Mouse (Mus musculus): Measurements from ENCODE around the gene Tmem143. TPM values are rescaled to one million over a fixed set of nuclear protein-coding genes. Genes with fewer than 3 reads are reported as not detected.
"Not testable (repeated sequence)": the region's sequence is repeated elsewhere in the genome, so short reads cannot be mapped to it uniquely, and the experiment has no call there.

Gene Tmem143
- polyA plus RNA-seq, 1 experiment = 21.9 TPM

GRCm38 (mm10) chr7:45876895-45877294 is 19.8 kb upstream of the Tmem143 start:
- Histone ChIP-seq H3K36me3 (ENCODE audit: control insufficient read depth, insufficient read depth) (peaks cover 55% of the 10 kb centered on the region), H3K79me2 (ENCODE audit: control insufficient read depth, insufficient read depth) (peaks cover 40% of the 10 kb centered on the region), H3K27me3 (ENCODE audit: control insufficient read depth, insufficient read depth, insufficient read length) (no peaks in the 10 kb centered on the region), H3K79me3 (ENCODE audit: low read depth) (peaks cover 20% of the 10 kb centered on the region), H3ac (ENCODE audit: control insufficient read depth, insufficient read length, low read depth) (no peak overlapping the region), H3K4me3 (ENCODE audit: insufficient read depth, poor library complexity, severe bottlenecking) (no peak overlapping the region)
- TF ChIP-seq MAX (IDR thresholded peaks at IDR 0.05) (no peak), MYOD1 (IDR thresholded peaks at IDR 0.05; ENCODE audit: control insufficient read depth, insufficient read length, low read depth) (no peak), CEBPB (IDR thresholded peaks at IDR 0.05; ENCODE audit: low read depth) (no peak), MYOG (IDR thresholded peaks at IDR 0.05; ENCODE audit: control insufficient read depth, extremely low read depth, insufficient read length) (no peak), FOSL1 (IDR thresholded peaks at IDR 0.05; ENCODE audit: insufficient read depth, low read length, poor library complexity, severe bottlenecking) (no peak), USF1 (IDR thresholded peaks at IDR 0.05; ENCODE audit: low read depth) (no peak), CTCF (IDR thresholded peaks at IDR 0.05; ENCODE audit: control insufficient read depth, insufficient read depth, insufficient read length) (no peak)

- peaks cover 34% of the 10 kb centered on the region for H3K79me2 ChIP-seq (ENCODE audit: control insufficient read depth, insufficient read depth)
- H3K36me3 ChIP-seq (ENCODE audit: control insufficient read depth, insufficient read depth) = peaks cover 64% of the 10 kb centered on the region
- H3K27me3 ChIP-seq (ENCODE audit: control insufficient read depth, insufficient read depth, insufficient read length); H3K4me3 ChIP-seq (ENCODE audit: insufficient read depth, poor library complexity, severe bottlenecking); H3ac ChIP-seq (ENCODE audit: control insufficient read depth, insufficient read length, low read depth): not testable (repeated sequence)
- H3K79me3 ChIP-seq (ENCODE audit: low read depth) = peaks cover 18% of the 10 kb centered on the region
These were observed 18.5 kb upstream of the Tmem143 start, which contains the start of gene Grin2d for GRCm38 (mm10) chr7:45878278-45878677. Gene Grin2d (minus strand): TSS chr7:45878378.

- Histone ChIP-seq H3K4me3 (ENCODE audit: insufficient read depth, poor library complexity, severe bottlenecking) (no peak overlapping the region), H3K36me3 (ENCODE audit: control insufficient read depth, insufficient read depth) (peaks cover 50% of the 10 kb centered on the region), H3K27me3 (ENCODE audit: control insufficient read depth, insufficient read depth, insufficient read length) (no peaks in the 10 kb centered on the region), H3ac (ENCODE audit: control insufficient read depth, insufficient read length, low read depth) (no peak overlapping the region), H3K79me3 (ENCODE audit: low read depth) (peaks cover 1% of the 10 kb centered on the region), H3K79me2 (ENCODE audit: control insufficient read depth, insufficient read depth) (peaks cover 11% of the 10 kb centered on the region)
- no peak for TF ChIP-seq MYOG (IDR thresholded peaks at IDR 0.05; ENCODE audit: control insufficient read depth, extremely low read depth, insufficient read length)
- no peak for TF ChIP-seq MYOD1 (IDR thresholded peaks at IDR 0.05; ENCODE audit: control insufficient read depth, insufficient read length, low read depth)
- TF ChIP-seq CTCF (IDR thresholded peaks at IDR 0.05; ENCODE audit: control insufficient read depth, insufficient read depth, insufficient read length) = no peak
- TF ChIP-seq MAX (IDR thresholded peaks at IDR 0.05) = no peak
- TF ChIP-seq USF1 (IDR thresholded peaks at IDR 0.05; ENCODE audit: low read depth) = no peak
- no peak for TF ChIP-seq CEBPB (IDR thresholded peaks at IDR 0.05; ENCODE audit: low read depth)
These were observed 16.2 kb upstream of the Tmem143 start for GRCm38 (mm10) chr7:45880531-45880930.

- peaks cover 7% of the 10 kb centered on the region for H3K79me2 ChIP-seq (ENCODE audit: control insufficient read depth, insufficient read depth)
- no peak overlapping the region for H3K4me3 ChIP-seq (ENCODE audit: insufficient read depth, poor library complexity, severe bottlenecking)
- H3K27me3 ChIP-seq (ENCODE audit: control insufficient read depth, insufficient read depth, insufficient read length) = no peaks in the 10 kb centered on the region
- peaks cover 1% of the 10 kb centered on the region for H3K79me3 ChIP-seq (ENCODE audit: low read depth)
- TF ChIP-seq MYOD1 (IDR thresholded peaks at IDR 0.05; ENCODE audit: control insufficient read depth, insufficient read length, low read depth) (no peak), MYOG (IDR thresholded peaks at IDR 0.05; ENCODE audit: control insufficient read depth, extremely low read depth, insufficient read length) (no peak), USF1 (IDR thresholded peaks at IDR 0.05; ENCODE audit: low read depth) (no peak), MAX (IDR thresholded peaks at IDR 0.05) (no peak), CEBPB (IDR thresholded peaks at IDR 0.05; ENCODE audit: low read depth) (no peak), FOSL1 (IDR thresholded peaks at IDR 0.05; ENCODE audit: insufficient read depth, low read length, poor library complexity, severe bottlenecking) (no peak), CTCF (IDR thresholded peaks at IDR 0.05; ENCODE audit: control insufficient read depth, insufficient read depth, insufficient read length) (no peak)
- no peak overlapping the region for H3ac ChIP-seq (ENCODE audit: control insufficient read depth, insufficient read length, low read depth)
- peaks cover 45% of the 10 kb centered on the region for H3K36me3 ChIP-seq (ENCODE audit: control insufficient read depth, insufficient read depth)
These were observed 15.7 kb upstream of the Tmem143 start for GRCm38 (mm10) chr7:45881011-45881410.

GRCm38 (mm10) chr7:45887246-45887645 is 9.5 kb upstream of the Tmem143 start:
- Histone ChIP-seq H3K79me3 (ENCODE audit: low read depth) (no peaks in the 10 kb centered on the region), H3K4me3 (ENCODE audit: insufficient read depth, poor library complexity, severe bottlenecking) (no peak overlapping the region), H3K36me3 (ENCODE audit: control insufficient read depth, insufficient read depth) (peaks cover 7% of the 10 kb centered on the region), H3K27me3 (ENCODE audit: control insufficient read depth, insufficient read depth, insufficient read length) (no peaks in the 10 kb centered on the region), H3ac (ENCODE audit: control insufficient read depth, insufficient read length, low read depth) (no peak overlapping the region), H3K79me2 (ENCODE audit: control insufficient read depth, insufficient read depth) (no peaks in the 10 kb centered on the region)
- TF ChIP-seq USF1 (IDR thresholded peaks at IDR 0.05; ENCODE audit: low read depth) = no peak
- no peak for TF ChIP-seq FOSL1 (IDR thresholded peaks at IDR 0.05; ENCODE audit: insufficient read depth, low read length, poor library complexity, severe bottlenecking)
- TF ChIP-seq CTCF (IDR thresholded peaks at IDR 0.05; ENCODE audit: control insufficient read depth, insufficient read depth, insufficient read length) = no peak
- TF ChIP-seq CEBPB (IDR thresholded peaks at IDR 0.05; ENCODE audit: low read depth) = no peak

GRCm38 (mm10) chr7:45892651-45893050 is 4.1 kb upstream of the Tmem143 start:
- no peaks in the 10 kb centered on the region for H3K27me3 ChIP-seq (ENCODE audit: control insufficient read depth, insufficient read depth, insufficient read length)
- H3K79me3 ChIP-seq (ENCODE audit: low read depth) = no peaks in the 10 kb centered on the region
- TF ChIP-seq MYOG (IDR thresholded peaks at IDR 0.05; ENCODE audit: control insufficient read depth, extremely low read depth, insufficient read length) = no peak
- TF ChIP-seq CEBPB (IDR thresholded peaks at IDR 0.05; ENCODE audit: low read depth) = no peak
- no peak for TF ChIP-seq MYOD1 (IDR thresholded peaks at IDR 0.05; ENCODE audit: control insufficient read depth, insufficient read length, low read depth)
- no peak for TF ChIP-seq CTCF (IDR thresholded peaks at IDR 0.05; ENCODE audit: control insufficient read depth, insufficient read depth, insufficient read length)
- no peak for TF ChIP-seq MAX (IDR thresholded peaks at IDR 0.05)
- no peak for TF ChIP-seq FOSL1 (IDR thresholded peaks at IDR 0.05; ENCODE audit: insufficient read depth, low read length, poor library complexity, severe bottlenecking)
- TF ChIP-seq USF1 (IDR thresholded peaks at IDR 0.05; ENCODE audit: low read depth) = no peak
- H3ac ChIP-seq (ENCODE audit: control insufficient read depth, insufficient read length, low read depth) = no peak overlapping the region
- no peak overlapping the region for H3K4me3 ChIP-seq (ENCODE audit: insufficient read depth, poor library complexity, severe bottlenecking)
- no peaks in the 10 kb centered on the region for H3K36me3 ChIP-seq (ENCODE audit: control insufficient read depth, insufficient read depth)
- H3K79me2 ChIP-seq (ENCODE audit: control insufficient read depth, insufficient read depth) = no peaks in the 10 kb centered on the region
